Mouse (Mus musculus): ENCODE data around the gene Hcn3.
"Not testable (repeated sequence)": the region's sequence is repeated elsewhere in the genome, so short reads cannot be mapped to it uniquely, and the experiment has no call there.

Gene Hcn3

GRCm38 (mm10) chr3:89181749-89182500 is 21.9 kb upstream of the Hcn3 start:
- DNase-seq (ENCODE audit: low read depth, low spot score) = no peak

DNA sequence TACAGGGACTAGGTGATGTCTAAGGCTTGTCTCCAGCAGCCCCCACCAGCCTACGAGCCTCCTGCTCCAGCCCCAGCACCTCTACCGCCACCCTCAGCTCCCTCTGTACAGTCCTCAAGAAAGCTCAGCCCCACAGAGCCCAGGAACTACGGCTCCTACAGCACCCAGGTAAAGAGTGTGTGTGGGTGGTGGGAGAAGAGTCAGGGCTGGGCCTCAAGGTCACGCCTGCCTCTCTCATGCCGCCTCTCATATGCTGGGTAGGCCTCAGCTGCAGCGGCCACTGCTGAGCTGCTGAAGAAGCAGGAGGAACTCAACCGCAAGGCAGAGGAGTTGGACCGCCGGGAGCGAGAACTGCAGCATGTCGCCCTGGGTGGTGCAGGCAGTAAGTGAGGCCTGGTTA is 19.1 kb upstream of the Hcn3 start:
- DNase-seq (ENCODE audit: low read depth, low spot score) = no peak

DNA sequence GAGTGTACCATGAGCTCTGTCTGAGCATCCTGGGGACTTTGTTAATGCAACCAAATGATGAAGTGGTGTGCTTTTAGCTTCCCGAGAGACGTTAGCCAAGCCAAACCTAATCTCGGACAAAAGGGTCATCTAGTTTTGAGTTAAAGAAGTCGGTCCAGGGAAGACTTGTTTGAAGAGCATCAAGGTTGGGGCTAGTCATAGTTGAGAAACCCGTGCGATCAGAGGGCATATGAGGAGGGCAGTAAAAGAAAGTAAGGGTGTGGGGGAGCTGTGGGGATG is 18.1 kb upstream of the Hcn3 start:
- DNase-seq (ENCODE audit: low read depth, low spot score) = no peak

DNA sequence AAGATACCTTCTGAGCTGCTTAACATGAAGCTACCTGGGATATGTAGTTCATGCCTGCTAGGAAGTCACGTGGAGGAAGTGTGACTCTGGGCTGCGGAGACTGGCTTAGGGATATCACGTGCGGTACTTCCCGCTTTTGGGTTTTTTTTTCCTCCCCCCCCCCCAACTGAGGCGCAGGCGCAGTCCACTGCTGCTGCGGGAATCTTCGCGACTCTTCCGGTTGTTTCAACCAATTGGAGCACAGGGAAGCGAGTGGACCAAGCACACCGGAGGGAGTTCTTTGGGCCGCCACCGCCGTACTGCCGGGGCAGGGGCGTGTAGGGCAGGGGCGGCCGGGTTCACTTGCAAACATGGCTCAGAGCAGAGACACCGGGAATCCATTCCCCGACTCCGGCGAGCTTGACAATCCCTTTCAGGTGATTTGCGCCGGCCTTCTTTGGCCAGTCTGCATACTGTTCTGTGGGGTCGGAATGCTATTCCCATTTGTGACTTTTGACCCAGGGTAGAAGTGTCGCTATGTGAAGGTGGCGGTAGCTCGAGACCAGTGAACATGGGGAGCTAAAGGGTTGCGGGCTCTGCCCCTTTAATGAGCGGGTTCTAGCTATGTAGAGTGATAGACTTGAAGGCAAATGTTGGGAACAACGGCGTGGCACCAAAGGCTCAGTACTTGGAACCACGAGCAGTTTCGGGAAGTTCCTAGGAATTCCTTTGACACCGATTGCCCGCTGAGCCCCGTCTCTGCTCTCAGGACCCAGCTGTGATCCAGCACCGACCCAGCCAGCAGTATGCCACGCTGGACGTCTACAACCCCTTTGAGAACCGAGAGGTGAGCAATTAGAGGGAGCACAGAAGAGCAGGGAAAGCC is 17.5 kb upstream of the Hcn3 start, which contains the start of gene Scamp3:
Scamp3 (plus strand) TSS at position 232 of the 865 bp plus-strand sequence.
- peak; percentile 95 for DNase-seq (ENCODE audit: low read depth, low spot score)

DNA sequence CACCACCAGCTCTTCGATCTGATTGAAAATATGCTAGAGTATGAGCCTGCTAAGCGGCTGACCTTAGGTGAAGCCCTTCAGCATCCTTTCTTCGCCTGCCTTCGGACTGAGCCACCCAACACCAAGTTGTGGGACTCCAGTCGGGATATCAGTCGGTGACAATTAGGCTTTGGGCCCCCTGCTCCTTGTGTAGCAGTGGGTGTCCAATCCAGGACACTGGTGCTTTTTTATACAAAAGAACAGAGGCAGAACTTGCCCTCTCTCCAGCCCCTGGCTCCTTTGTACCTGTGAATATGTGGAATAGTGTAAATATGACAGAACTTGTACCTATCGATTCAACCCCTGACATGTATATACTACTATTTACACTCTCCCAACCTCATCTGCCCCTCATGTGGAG is 16.4 kb upstream of the Hcn3 start:
- no peak for DNase-seq (ENCODE audit: low read depth, low spot score)

DNA sequence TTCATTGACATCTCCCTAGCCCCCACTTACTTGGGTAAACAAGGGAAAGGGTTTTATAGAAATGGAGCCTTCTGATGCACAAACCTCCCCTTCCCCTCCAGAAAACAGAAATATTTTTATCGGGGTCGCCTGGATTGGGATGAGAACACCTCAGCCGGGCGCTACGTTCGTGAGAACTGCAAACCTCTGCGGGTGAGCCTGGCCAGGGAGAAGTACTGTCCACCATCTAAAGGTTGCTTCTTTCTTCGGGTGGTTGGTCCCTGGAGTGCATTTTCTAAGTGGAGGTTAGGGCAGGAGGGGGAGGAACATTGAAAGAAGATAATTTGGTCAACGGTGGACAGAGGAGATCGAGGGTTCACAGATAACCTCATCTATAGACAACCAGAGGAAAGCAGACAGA is 15.5 kb upstream of the Hcn3 start:
- no peak for DNase-seq (ENCODE audit: low read depth, low spot score)

DNA sequence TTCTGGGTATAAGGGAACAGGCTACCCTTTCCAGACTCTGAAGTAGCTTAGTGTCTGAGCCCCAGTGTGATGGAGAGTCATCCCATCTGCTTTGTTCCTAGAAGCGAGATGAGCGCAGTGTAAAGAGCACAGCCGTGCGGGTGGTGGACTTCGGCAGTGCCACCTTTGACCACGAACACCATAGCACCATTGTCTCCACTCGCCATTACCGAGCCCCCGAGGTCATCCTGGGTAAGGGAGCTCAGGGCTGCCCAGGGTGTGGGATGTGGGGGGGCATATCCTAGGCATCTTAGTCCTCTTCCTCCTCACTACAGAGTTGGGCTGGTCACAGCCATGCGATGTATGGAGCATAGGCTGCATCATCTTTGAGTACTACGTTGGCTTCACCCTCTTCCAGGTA is 14.8 kb upstream of the Hcn3 start:
- DNase-seq (ENCODE audit: low read depth, low spot score) = no peak

DNA sequence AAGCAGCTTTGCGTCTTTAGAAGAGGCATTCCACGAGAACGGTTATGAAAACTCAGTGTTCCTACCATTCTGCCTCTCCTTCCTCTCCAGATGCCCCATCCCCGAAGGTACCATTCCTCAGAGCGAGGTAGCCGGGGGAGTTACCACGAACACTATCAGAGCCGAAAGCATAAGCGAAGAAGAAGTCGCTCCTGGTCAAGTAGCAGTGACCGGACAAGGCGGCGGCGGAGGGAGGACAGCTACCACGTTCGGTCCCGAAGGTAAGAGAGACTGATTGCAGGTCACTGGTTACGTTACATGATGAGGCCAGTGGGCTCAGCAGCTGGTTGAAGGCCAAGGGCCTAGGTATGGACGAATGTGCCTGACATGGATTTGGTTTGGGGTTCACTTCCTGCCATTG is 6.9 kb upstream of the Hcn3 start:
- no peak for DNase-seq (ENCODE audit: low read depth, low spot score)

DNA sequence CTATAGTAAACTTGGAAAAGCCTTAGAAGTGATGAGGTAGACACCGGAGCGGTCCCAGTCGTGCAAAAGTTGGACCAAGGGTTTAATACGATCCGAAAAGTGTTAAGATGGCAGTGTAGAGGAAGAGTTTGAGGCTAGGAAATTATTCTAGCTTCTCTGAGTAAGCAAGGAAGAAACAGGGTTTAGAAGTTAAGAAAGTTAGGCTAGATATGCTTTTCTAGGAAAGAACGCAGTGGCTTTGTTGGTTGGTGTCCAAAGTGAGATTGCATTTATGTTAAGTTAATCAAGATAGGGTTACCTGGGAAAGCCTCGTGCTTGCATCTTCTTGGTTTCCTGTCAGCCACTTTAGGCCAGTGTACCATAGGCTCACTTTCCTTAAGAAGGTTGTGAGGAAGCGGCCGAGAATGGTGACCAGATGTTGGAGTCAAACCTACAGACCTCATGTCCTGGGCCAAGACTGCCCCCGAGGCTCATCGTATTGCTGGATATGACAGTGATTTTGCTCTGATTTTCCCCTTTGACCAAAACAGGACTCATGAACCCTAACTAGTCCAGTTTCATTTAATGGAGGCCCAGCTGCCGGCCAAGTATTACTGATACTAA is 5.4 kb upstream of the Hcn3 start:
- no peak for DNase-seq (ENCODE audit: low read depth, low spot score)

GRCm38 (mm10) chr3:89164506-89165267 is 4.7 kb upstream of the Hcn3 start, which contains the start of gene Clk2:
Gene Clk2, plus strand, starts transcription at chr3:89164795.
- peak; percentile 80 for DNase-seq (ENCODE audit: low read depth, low spot score)

DNA sequence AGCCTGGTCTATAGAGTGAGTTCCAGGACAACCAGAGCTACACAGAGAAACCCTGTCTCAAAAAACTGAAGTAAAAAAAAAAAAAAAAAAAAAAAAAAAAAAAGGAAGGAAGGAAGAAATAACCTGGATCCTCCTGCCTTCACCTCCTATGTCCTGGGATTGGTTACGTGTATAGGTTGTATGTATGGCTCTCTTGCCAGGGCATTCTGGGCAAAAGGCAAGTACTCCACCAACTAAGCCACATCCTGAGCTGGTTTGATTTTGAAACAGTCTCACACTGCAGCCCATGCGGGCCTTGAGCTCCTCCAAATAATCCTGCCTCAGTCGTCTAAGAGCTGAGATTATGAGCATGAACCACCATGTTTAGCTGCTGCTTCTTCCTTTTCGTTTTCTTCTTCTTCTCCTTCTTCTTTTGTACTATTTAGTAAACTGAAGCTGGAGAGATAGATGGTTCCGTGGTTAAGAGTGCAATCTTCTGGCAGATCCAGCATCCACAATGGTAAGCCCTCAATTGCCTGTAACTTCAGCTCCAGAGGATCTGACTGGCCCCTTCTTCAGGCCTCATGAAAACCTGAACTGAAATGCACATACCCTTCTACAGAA is 3.7 kb upstream of the Hcn3 start:
- DNase-seq (ENCODE audit: low read depth, low spot score) = no peak

DNA sequence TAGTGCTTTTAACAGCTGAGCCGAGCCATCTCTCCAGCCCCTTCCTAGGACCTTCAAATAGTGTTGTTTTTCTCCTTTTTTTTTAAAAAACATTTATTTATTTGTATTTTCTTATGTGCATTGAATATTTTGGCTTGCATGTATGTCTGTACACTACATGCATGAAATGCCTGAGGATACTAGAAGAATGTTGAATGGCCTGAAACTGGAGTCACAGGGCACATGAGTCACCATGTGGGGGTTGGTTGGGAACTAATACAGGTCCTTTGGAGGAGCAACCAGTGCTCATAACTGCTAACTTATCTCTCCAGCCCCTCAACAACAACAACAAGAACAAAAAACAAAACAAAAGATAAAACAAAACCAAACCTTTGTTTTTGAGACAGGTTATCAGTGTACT is 3.1 kb upstream of the Hcn3 start:
- no peak for DNase-seq (ENCODE audit: low read depth, low spot score)

DNA sequence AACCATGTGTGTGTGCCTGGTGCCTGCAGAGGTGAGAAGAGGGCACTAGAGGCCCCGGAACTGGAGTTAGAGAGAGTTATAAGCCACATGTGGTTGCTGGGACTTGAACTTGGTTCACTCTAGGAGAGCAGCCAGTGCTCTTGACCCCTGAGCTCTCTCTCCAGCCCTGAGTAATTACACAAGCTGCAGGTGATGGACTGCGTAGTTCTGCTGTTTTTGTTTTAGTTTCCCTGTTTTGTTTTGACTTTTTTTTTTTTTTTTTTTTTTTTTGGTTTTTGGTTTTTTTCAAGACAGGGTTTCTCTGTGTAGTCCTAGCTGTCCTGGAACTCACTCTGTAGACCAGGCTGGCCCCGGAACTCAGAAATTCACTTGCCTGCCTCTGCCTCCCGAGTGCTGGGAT is 1.8 kb upstream of the Hcn3 start:
- no peak for DNase-seq (ENCODE audit: low read depth, low spot score)

DNA sequence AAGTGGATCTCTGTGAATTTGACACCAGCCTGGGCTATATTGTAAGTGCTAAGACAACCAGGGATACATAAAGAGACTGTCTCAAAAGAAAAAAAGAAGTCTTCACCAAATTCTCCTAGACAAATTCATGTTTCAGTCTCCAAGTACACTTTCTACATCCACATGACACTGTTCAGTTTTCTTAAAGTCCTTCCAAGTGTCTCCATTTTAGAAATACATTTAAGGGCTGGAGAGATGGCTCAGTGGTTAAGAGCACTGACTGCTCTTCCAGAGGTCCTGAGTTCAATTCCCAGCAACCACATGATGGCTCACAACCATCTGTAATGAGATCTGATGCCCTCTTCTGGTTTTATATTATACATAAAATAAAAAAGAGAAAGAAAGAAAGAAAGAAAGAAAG is 1.2 kb upstream of the Hcn3 start:
- not testable (repeated sequence) for DNase-seq (ENCODE audit: low read depth, low spot score)

- DNase-seq (ENCODE audit: low read depth, low spot score) = no peak
These were observed 785 bp downstream of the Hcn3 start for GRCm38 (mm10) chr3:89159211-89159610.

GRCm38 (mm10) chr3:89158651-89159050 is 1.3 kb downstream of the Hcn3 start:
- no peak for DNase-seq (ENCODE audit: low read depth, low spot score)

GRCm38 (mm10) chr3:89156951-89157350 is 3.0 kb downstream of the Hcn3 start:
- no peak for DNase-seq (ENCODE audit: low read depth, low spot score)

GRCm38 (mm10) chr3:89152084-89152835 is 7.7 kb downstream of the Hcn3 start:
- no peak for DNase-seq (ENCODE audit: low read depth, low spot score)

- no peak for DNase-seq (ENCODE audit: low read depth, low spot score)
These were observed 11.4 kb downstream of the Hcn3 start for GRCm38 (mm10) chr3:89148567-89148966.

- no peak for DNase-seq (ENCODE audit: low read depth, low spot score)
These were observed 12.1 kb downstream of the Hcn3 start for GRCm38 (mm10) chr3:89147979-89148311.

Measured in retina, adult 2 months (tissue).